Mouse (Mus musculus) midbrain, embryonic 14.5 days (tissue): ENCODE measurements at regions not wholly inside any gene's neighbourhood (a gene's known extent, or its start where the extent isn't known, plus 50 kb on each side); places are given as distances from the start of the nearest gene placed in this dataset.

ENCODE experiments used
- ATAC-seq: fragments of 200-750 bp; cut with Nextera tagmentation; 2 replicates; pipeline ENCODE4 v1.8.0; 2017; ENCODE audit warnings: moderate number of reproducible peaks, moderate library complexity; ENCODE audit not compliant: low FRiP score, low TSS enrichment
- DNase-seq: peaks from one replicate; pipeline ENCODE4 v3.0.0-alpha.2; 2015
- H3K27ac ChIP-seq: fragments of 300-500 bp; sonication (generic); replicated peaks from 2 replicates; pipeline ENCODE4 v1.5.1; 2014; ENCODE audit warnings: mild to moderate bottlenecking, low read depth, low read length, moderate library complexity
- H3K27me3 ChIP-seq: fragments of 300-500 bp; sonication (generic); 2 replicates; pipeline ENCODE4 v1.6.1; 2014; ENCODE audit warnings: low read length, control low read depth, mixed read lengths; ENCODE audit not compliant: control insufficient read depth, insufficient read depth
- H3K36me3 ChIP-seq: fragments of 300-500 bp; sonication (generic); 2 replicates; pipeline ENCODE4 v1.6.1; 2014; ENCODE audit warnings: low read length, control low read depth; ENCODE audit not compliant: control insufficient read depth, insufficient read depth
- H3K4me1 ChIP-seq: fragments of 300-500 bp; sonication (generic); 2 replicates; pipeline ENCODE4 v1.6.1; 2014; ENCODE audit warnings: mild to moderate bottlenecking, antibody characterized with exemption, low read length, control low read depth; ENCODE audit not compliant: control insufficient read depth, insufficient read depth
- H3K4me2 ChIP-seq: fragments of 300-500 bp; sonication (generic); 2 replicates; pipeline ENCODE4 v1.6.1; 2014; ENCODE audit warnings: mild to moderate bottlenecking, low read length, moderate library complexity
- H3K4me3 ChIP-seq: fragments of 300-500 bp; sonication (generic); replicated peaks from 2 replicates; pipeline ENCODE4 v1.5.1; 2014; ENCODE audit warnings: low read depth, low read length
- H3K9ac ChIP-seq: fragments of 300-500 bp; sonication (generic); replicated peaks from 2 replicates; pipeline ENCODE4 v1.6.1; 2014; ENCODE audit warnings: mild to moderate bottlenecking, low read length, moderate library complexity
- H3K9me3 ChIP-seq: fragments of 300-500 bp; sonication (generic); 2 replicates; pipeline ENCODE4 v1.6.1; 2016; ENCODE audit warnings: low read length, control low read depth, mixed read lengths; ENCODE audit not compliant: control insufficient read depth
- WGBS: fragments of 180-500 bp; shearing (Covaris S2); extraction: QIAGEN DNeasy Blood & Tissue Kit; methylation state at CpG from one replicate; pipeline ENCODE4 v1.1.7; 2014; 5-methylcytosine and 5-hydroxymethylcytosine counted together

DNA sequence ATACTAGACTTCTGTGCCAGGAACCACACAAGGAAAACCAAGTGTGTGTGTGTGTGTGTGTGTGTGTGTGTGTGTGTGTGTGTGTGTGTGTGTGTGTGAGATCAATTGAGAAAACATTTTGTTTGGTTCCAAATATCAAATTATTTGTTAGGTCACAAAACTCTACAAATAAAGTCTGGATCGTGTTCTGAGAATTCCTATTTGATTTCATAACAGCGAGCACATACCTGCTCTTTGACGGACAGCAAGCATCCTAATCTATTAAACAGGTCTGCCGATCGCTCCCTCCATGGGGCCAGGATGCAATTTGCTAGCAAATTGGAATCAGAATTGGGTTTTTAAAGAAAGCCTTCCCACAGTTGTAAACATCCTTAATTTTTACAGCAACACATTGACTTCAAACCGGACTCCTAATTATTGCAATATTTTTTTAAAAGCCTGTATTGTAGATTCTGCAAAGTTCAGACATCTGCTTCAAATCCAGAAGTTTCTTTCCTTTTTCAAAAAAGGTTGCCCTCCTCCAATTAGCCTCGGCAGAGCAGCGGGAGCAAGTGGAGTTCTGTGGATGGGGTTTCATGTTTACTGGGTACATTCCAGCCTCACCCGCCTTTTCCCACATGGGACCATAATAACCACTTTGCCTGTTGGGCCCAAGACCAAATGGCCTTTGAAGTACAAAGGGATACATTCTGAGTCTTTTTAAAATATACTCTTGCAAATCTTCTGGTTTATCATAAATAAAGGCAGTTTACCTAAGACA lies 223.2 kb downstream of the Fam49a start:
- no peak for DNase-seq
- no peak overlapping the region for H3K9ac ChIP-seq
- no peak for ATAC-seq
- no peaks in the 10 kb centered on the region for H3K36me3 ChIP-seq
- H3K4me1 ChIP-seq = no peaks in the 10 kb centered on the region
- no peak overlapping the region for H3K27ac ChIP-seq
- no peaks in the 10 kb centered on the region for H3K9me3 ChIP-seq
- no peak overlapping the region for H3K4me2 ChIP-seq
- H3K4me3 ChIP-seq = no peak overlapping the region
- no peaks in the 10 kb centered on the region for H3K27me3 ChIP-seq
- WGBS = 91% methylated on average over 9 of the region's 9 CpGs

DNA sequence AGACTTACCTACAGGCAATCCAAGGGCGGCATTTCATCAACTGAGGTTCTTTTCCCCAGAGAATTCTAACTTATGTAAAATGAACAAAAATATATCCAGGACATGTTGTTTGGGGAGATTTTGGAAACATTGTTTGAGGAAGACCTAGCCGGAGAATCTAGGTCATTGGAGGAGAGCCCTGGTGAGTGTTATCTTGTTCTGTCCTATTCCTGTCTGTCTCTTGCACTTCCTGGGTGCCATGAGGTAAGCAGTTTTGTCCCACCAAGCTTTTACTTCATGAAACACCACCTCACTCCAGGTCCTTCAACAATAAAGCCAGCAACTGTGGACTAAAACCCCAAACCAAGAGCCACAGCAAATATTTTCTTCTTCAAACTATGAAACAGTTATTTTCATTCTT lies 218.5 kb downstream of the Fam49a start:
- H3K27me3 ChIP-seq = no peaks in the 10 kb centered on the region
- H3K9me3 ChIP-seq = no peaks in the 10 kb centered on the region
- 93% methylated on average over 2 of the region's 2 CpGs for WGBS
- H3K4me1 ChIP-seq = no peaks in the 10 kb centered on the region
- no peak overlapping the region for H3K27ac ChIP-seq
- no peaks in the 10 kb centered on the region for H3K36me3 ChIP-seq
- no peak overlapping the region for H3K4me3 ChIP-seq
- no peak for DNase-seq
- no peak overlapping the region for H3K4me2 ChIP-seq
- ATAC-seq = no peak
- no peak overlapping the region for H3K9ac ChIP-seq

DNA sequence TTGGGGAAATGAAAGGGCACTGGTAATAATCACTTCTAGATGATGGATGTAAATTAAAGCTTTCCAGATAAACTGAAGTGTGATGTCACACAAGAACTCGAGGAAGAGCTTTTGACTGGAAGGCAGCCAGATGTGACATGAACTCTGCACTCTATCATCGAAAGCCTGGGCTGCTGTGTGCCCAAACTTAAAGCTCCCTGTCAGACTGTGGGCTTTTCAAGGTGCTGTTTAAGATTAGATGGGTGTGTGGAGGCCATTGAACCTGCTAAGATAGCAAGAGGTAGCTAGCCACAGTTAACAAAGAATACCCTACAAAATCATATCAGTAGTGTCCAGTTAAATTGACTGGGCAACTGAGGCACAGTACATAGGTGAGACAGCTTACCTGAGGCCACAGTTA lies 190.1 kb downstream of the Fam49a start:
- DNase-seq = no peak
- Histone ChIP-seq H3K27ac (no peak overlapping the region), H3K4me2 (no peak overlapping the region), H3K4me3 (no peak overlapping the region), H3K9ac (no peak overlapping the region), H3K36me3 (no peaks in the 10 kb centered on the region), H3K4me1 (no peaks in the 10 kb centered on the region), H3K9me3 (no peaks in the 10 kb centered on the region), H3K27me3 (no peaks in the 10 kb centered on the region)
- ATAC-seq = no peak
- 81% methylated on average over 2 of the region's 2 CpGs for WGBS

DNA sequence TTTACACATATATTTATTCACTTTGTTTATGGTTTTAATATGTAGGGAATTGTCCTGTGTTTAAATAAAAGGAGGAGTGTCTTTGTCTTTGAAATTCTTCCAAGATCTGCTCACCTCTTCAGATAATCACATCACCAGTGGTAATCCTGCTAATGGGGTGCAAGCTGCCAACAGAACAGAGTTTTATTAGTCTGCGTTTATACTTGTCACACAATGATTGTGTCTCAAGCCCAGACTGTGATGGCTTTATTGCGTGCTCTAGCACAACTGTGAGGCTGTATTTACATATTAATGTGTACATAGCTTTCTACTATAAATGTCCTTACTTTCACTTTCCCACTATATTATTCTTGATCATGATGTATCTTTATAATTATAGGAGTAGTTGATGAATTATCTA lies 184.8 kb downstream of the Fam49a start:
- DNase-seq = no peak
- H3K36me3 ChIP-seq = no peaks in the 10 kb centered on the region
- H3K27me3 ChIP-seq = no peaks in the 10 kb centered on the region
- H3K27ac ChIP-seq = no peak overlapping the region
- H3K9me3 ChIP-seq = no peaks in the 10 kb centered on the region
- no peak overlapping the region for H3K4me3 ChIP-seq
- WGBS = 27% methylated on average over 2 of the region's 2 CpGs
- H3K9ac ChIP-seq = no peak overlapping the region
- no peak overlapping the region for H3K4me2 ChIP-seq
- ATAC-seq = no peak
- no peaks in the 10 kb centered on the region for H3K4me1 ChIP-seq

DNA sequence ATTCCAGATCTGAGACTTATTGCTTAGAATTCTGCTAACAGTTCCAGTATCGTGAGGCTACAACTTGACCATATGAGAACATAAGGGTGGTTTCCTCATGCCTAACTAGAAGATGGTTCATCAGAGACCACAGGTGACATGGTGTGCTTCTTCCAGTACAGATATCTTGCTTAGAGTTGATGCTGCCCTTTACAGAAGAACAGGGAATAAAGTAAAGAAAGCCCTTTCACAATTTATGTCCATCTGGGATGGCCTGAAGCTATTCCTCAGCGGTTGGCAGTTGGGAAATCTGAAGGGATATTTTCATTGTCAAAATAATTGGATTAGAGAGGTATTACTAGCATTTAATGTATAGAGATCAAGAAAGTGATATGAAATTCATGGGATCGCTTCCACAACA lies 184.3 kb downstream of the Fam49a start:
- Histone ChIP-seq H3K4me2 (no peak overlapping the region), H3K9ac (no peak overlapping the region), H3K27ac (no peak overlapping the region), H3K4me1 (no peaks in the 10 kb centered on the region), H3K36me3 (no peaks in the 10 kb centered on the region), H3K27me3 (no peaks in the 10 kb centered on the region), H3K9me3 (no peaks in the 10 kb centered on the region), H3K4me3 (no peak overlapping the region)
- ATAC-seq = no peak
- DNase-seq = no peak
- 63% methylated on average over 3 of the region's 3 CpGs for WGBS

DNA sequence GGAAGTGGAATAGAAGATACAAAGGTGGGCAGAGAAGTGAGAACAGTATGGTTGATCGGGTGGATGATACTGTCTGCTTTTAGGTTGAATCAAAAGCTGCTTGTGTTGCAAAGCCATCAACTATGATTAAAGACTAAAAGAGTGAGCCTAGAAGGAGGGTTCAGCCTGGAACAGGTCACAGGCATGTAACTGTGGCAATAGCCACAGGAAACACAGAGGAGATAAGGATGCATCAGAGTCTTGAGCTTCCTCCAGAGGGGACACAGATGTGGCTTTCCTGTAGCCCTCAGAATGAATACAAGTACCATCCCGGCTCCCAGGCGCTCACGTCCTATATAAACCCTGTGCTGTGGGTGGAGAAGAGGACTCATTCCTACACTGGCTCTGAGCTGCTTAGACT lies 180.9 kb downstream of the Fam49a start:
- ATAC-seq (no peak), DNase-seq (no peak)
- Histone ChIP-seq H3K27ac (no peak overlapping the region), H3K4me1 (no peaks in the 10 kb centered on the region), H3K9ac (no peak overlapping the region), H3K4me3 (no peak overlapping the region), H3K27me3 (no peaks in the 10 kb centered on the region), H3K36me3 (no peaks in the 10 kb centered on the region), H3K4me2 (no peak overlapping the region), H3K9me3 (no peaks in the 10 kb centered on the region)
- 91% methylated on average over 4 of the region's 4 CpGs for WGBS

DNA sequence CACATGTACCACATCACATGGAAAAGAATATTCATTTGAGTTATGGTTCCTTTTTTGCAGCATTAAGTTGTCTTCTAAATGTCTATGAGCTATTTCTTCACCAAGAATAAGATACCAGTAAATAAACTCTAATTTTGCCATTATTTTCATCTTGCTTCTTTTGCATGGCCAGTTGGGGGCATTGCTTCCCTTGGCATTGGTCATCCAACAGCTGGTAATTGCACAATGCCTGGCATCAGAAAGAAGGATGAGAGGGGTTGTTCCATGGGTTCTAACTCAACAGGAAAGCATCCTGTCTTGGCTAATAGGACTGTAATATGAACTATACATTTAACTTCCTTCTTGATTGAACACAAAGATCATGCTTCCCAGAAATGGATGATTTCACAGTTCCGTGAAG lies 174.4 kb downstream of the Fam49a start:
- Histone ChIP-seq H3K36me3 (no peaks in the 10 kb centered on the region), H3K4me1 (no peaks in the 10 kb centered on the region), H3K9ac (no peak overlapping the region), H3K27ac (no peak overlapping the region), H3K27me3 (no peaks in the 10 kb centered on the region), H3K9me3 (no peaks in the 10 kb centered on the region), H3K4me3 (no peak overlapping the region), H3K4me2 (no peak overlapping the region)
- DNase-seq = peak; percentile 21
- no peak for ATAC-seq
- WGBS = 93% methylated on average over 1 of the region's 1 CpGs

DNA sequence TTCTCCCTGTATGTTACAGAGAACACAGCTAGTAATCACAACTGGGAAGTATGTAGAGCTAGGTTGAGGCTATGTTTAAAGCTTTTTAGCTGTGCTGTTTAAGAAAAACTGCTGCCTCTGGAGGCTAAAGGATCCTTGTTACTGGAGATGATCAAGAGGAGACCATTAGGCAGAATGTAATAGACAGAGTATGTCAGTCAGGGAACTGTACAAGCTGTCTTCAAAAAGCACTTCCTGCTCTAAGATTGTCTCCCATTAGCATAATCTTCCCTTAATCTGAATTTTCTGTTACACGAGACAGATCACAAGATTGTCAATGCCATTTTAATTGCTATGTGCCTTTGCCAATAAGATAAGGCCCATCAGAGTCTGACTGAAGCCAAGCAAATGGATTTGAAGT lies 170.7 kb downstream of the Fam49a start:
- 37% methylated on average over 1 of the region's 1 CpGs for WGBS
- Histone ChIP-seq H3K4me1 (no peaks in the 10 kb centered on the region), H3K9ac (no peak overlapping the region), H3K27me3 (no peaks in the 10 kb centered on the region), H3K27ac (no peak overlapping the region), H3K4me3 (no peak overlapping the region), H3K9me3 (no peaks in the 10 kb centered on the region), H3K4me2 (no peak overlapping the region), H3K36me3 (no peaks in the 10 kb centered on the region)
- ATAC-seq = no peak
- no peak for DNase-seq
